Mouse (Mus musculus) urinary bladder, postnatal 0 days (tissue): ENCODE data around the gene Evi2a. TPM values are rescaled to one million over a fixed set of nuclear protein-coding genes. Genes with fewer than 3 reads are reported as not detected.

ENCODE experiments used
- polyA plus RNA-seq: library from polyadenylated mRNA; unstranded; fragments of >200 nt; fragmentation: Nextera tagmentation; extraction: Ambion mirVana; gene quantifications from 2 replicates; pipeline ENCODE4 v1.2.1, GENCODE M21; 2015

Gene Evi2a
- polyA plus RNA-seq = 4.8 and 8.1 TPM in 2 replicates

GRCm38 (mm10) chr11:79530333-79530761 is at the start of gene Evi2a, which contains the start of gene Evi2:
Gene Evi2a (minus strand): TSS chr11:79530609.
Gene Evi2 (minus strand): TSS chr11:79530589.

GRCm38 (mm10) chr11:79523560-79524309 is 6.7 kb downstream of the Evi2a start, which contains the start of gene Evi2b:
Gene Evi2b (minus strand): TSS chr11:79523762.

DNA sequence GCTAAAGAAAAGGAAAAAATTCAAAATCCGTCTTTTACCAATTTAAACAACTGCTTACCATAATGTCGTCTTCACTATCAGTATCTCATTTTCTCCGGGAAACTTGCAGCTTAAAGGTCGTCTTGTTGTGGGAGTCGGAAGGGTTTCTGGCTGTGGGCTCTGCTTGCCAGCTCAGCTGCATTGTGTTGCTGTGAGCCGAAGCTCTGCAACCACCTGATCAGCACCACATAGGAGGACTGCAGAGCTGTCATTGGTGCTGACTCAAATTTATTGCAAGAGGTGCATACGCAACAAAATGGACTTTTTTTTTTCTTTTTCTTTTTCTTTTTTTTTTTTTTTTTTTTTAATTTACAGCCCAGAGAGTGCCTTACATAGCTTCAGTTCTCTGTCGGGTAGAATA is 26.6 kb downstream of the Evi2a start, which contains the start of gene Omg:
Gene Omg, minus strand, starts transcription at position 240 of the 400 bp plus-strand sequence.

Other genes with a start within 250 kb of the Evi2a start
- 0.23 TPM in 1 of 2 replicates, not detected in the other for gene Gm9964, start 233.7 kb downstream of the Evi2a start, polyA plus RNA-seq
- 3.9 and 4.1 TPM in 2 replicates for gene Nf1, start 190.9 kb downstream of the Evi2a start, polyA plus RNA-seq
- 0.08 TPM in 1 of 2 replicates, not detected in the other for gene Omg, start 26.5 kb downstream of the Evi2a start, polyA plus RNA-seq
- 0.98 and 2.6 TPM in 2 replicates for gene Evi2b, start 6.8 kb downstream of the Evi2a start, polyA plus RNA-seq
- gene Evi2, start within 50 bp of the Evi2a start, polyA plus RNA-seq = 0.23 and 0.48 TPM in 2 replicates
- gene Rab11fip4, start 60.6 kb upstream of the Evi2a start, polyA plus RNA-seq = 0.12 and 0.13 TPM in 2 replicates